Mouse (Mus musculus) midbrain, postnatal 0 days (tissue): ENCODE results near the gene Xpnpep3. TPM values are rescaled to one million over a fixed set of nuclear protein-coding genes. Genes with fewer than 3 reads are reported as not detected.

ENCODE experiments used
- ATAC-seq: fragments of 200-750 bp; cut with Nextera tagmentation; 2 replicates; pipeline ENCODE4 v1.8.0; 2017; ENCODE audit warnings: moderate number of reproducible peaks, mild to moderate bottlenecking, moderate TSS enrichment, moderate library complexity; ENCODE audit not compliant: low FRiP score
- DNase-seq: peaks from one replicate; pipeline ENCODE4 v3.0.0-alpha.2; 2015; ENCODE audit warnings: low spot score
- H3K27ac ChIP-seq: fragments of 300-500 bp; sonication (generic); 2 replicates; pipeline ENCODE4 v1.5.1; 2014; ENCODE audit warnings: low read depth, mild to moderate bottlenecking, low read length, mixed read lengths
- H3K27me3 ChIP-seq: fragments of 300-500 bp; sonication (generic); 2 replicates; pipeline ENCODE4 v1.6.1; 2014; ENCODE audit warnings: low read length, control low read depth, mixed read lengths; ENCODE audit not compliant: insufficient read depth
- H3K36me3 ChIP-seq: fragments of 300-500 bp; sonication (generic); 2 replicates; pipeline ENCODE4 v1.6.1; 2014; ENCODE audit warnings: low read length, control low read depth, mixed read lengths; ENCODE audit not compliant: insufficient read depth
- H3K4me1 ChIP-seq: fragments of 300-500 bp; sonication (generic); 2 replicates; pipeline ENCODE4 v1.6.1; 2014; ENCODE audit warnings: mild to moderate bottlenecking, control low read depth, antibody characterized with exemption, low read length, mixed read lengths; ENCODE audit not compliant: insufficient read depth
- H3K4me2 ChIP-seq: fragments of 300-500 bp; sonication (generic); 2 replicates; pipeline ENCODE4 v1.6.1; 2014; ENCODE audit warnings: low read depth, mild to moderate bottlenecking, low read length, mixed read lengths; ENCODE audit not compliant: poor library complexity, severe bottlenecking
- H3K4me3 ChIP-seq: fragments of 300-500 bp; sonication (generic); 2 replicates; pipeline ENCODE4 v1.5.1; 2014; ENCODE audit warnings: low read depth, mild to moderate bottlenecking, low read length, moderate library complexity
- H3K9ac ChIP-seq: fragments of 300-500 bp; sonication (generic); replicated peaks from 2 replicates; pipeline ENCODE4 v1.6.1; 2014; ENCODE audit warnings: mild to moderate bottlenecking, low read length, moderate library complexity, mixed read lengths; ENCODE audit not compliant: poor library complexity, severe bottlenecking
- H3K9me3 ChIP-seq: fragments of 300-500 bp; sonication (generic); 2 replicates; pipeline ENCODE4 v1.6.1; 2016; ENCODE audit warnings: low read length, control low read depth
- CTCF ChIP-seq: IDR thresholded peaks from 2 replicates; pipeline ENCODE4 v1.5.1; 2016; ENCODE audit warnings: antibody characterized with exemption, mild to moderate bottlenecking
- whole genome bisulfite sequencing: fragments of 180-500 bp; shearing (Covaris S2); extraction: QIAGEN DNeasy Blood & Tissue Kit; methylation state at CpG from one replicate; pipeline ENCODE4 v1.1.7; 2014; 5-methylcytosine and 5-hydroxymethylcytosine counted together
- polyA plus RNA-seq: library from polyadenylated mRNA; unstranded; fragments of >200 nt; fragmentation: Nextera tagmentation; extraction: Ambion mirVana; gene quantifications from 2 replicates; pipeline ENCODE4 v1.2.1, GENCODE M21; 2015
- total RNA-seq: library from RNA; depleted of rRNA; stranded (reverse); fragments of >200 nt; gene quantifications from 2 replicates; pipeline ENCODE4 v1.2.3, GENCODE M21; 2014

Gene Xpnpep3
- total and polyA plus RNA-seq, 2 experiments from 2014 or later: 5.4 to 13.8 TPM

GRCm38 (mm10) chr15:81465016-81465660 lies 65.2 kb downstream of the Xpnpep3 start:
- peak overlapping the region; percentile 61 for H3K9ac ChIP-seq

GRCm38 (mm10) chr15:81465901-81466737 lies 66.2 kb downstream of the Xpnpep3 start, which contains the start of gene Rbx1:
TSS of gene Rbx1 (plus strand) at chr15:81466296.
- Histone ChIP-seq H3K9ac (peak within 1 kb of the TSS; percentile 61), H3K4me3 (peak within 1 kb of the TSS; percentile 49), H3K4me1 (no peaks in the 10 kb centered on the region), H3K4me2 (peak within 1 kb of the TSS; percentile 65), H3K27ac (peak within 1 kb of the TSS; percentile 83), H3K9me3 (no peaks in the 10 kb centered on the region), H3K27me3 (no peaks in the 10 kb centered on the region), H3K36me3 (peaks cover 9% of the 10 kb centered on the region; the same call in 1 of the 2 replicates)
- DNase-seq (peak; percentile 99), ATAC-seq (peak; percentile 98)
- TF ChIP-seq CTCF: no peak
- WGBS: under 1% methylated on average over 45 of the region's 62 CpGs

More at GRCm38 (mm10) chr15:81465016-81465660, 65.2 kb downstream of the Xpnpep3 start:
- Histone ChIP-seq H3K27ac (peak overlapping the region; percentile 83), H3K4me1 (no peaks in the 10 kb centered on the region), H3K9me3 (no peaks in the 10 kb centered on the region), H3K36me3 (peaks cover 4% of the 10 kb centered on the region; the same call in 1 of the 2 replicates), H3K4me3 (peak overlapping the region; percentile 49), H3K4me2 (peak overlapping the region; percentile 65), H3K27me3 (no peaks in the 10 kb centered on the region)
- WGBS: 77% methylated on average over 12 of the region's 12 CpGs
- ATAC-seq (no peak), DNase-seq (no peak)
- TF ChIP-seq CTCF: no peak

GRCm38 (mm10) chr15:81466738-81467113 lies 66.8 kb downstream of the Xpnpep3 start:
- 0% methylated on average over 14 of the region's 15 CpGs for WGBS
- no peaks in the 10 kb centered on the region for H3K9me3 ChIP-seq
- TF ChIP-seq CTCF: no peak
- DNase-seq: no peak
- H3K4me2 ChIP-seq: peak overlapping the region; percentile 52
- peak overlapping the region; percentile 83 for H3K27ac ChIP-seq
- H3K36me3 ChIP-seq: peaks cover 15% of the 10 kb centered on the region
- peak overlapping the region; percentile 49 for H3K4me3 ChIP-seq
- no peaks in the 10 kb centered on the region for H3K4me1 ChIP-seq
- no peaks in the 10 kb centered on the region for H3K27me3 ChIP-seq
- H3K9ac ChIP-seq: peak overlapping the region; percentile 61
- ATAC-seq: no peak

GRCm38 (mm10) chr15:81470735-81471134 lies 70.8 kb downstream of the Xpnpep3 start:
- no peak overlapping the region for H3K4me2 ChIP-seq
- ATAC-seq (no peak), DNase-seq (no peak)
- H3K27me3 ChIP-seq: no peaks in the 10 kb centered on the region
- H3K4me3 ChIP-seq: no peak overlapping the region
- WGBS: 89% methylated on average over 8 of the region's 8 CpGs
- no peak overlapping the region for H3K27ac ChIP-seq
- H3K36me3 ChIP-seq: peaks cover 26% of the 10 kb centered on the region
- no peaks in the 10 kb centered on the region for H3K9me3 ChIP-seq
- no peaks in the 10 kb centered on the region for H3K4me1 ChIP-seq
- TF ChIP-seq CTCF: no peak
- no peak overlapping the region for H3K9ac ChIP-seq

- peaks cover 26% of the 10 kb centered on the region for H3K36me3 ChIP-seq
- ATAC-seq (no peak), DNase-seq (no peak)
- no peaks in the 10 kb centered on the region for H3K9me3 ChIP-seq
- WGBS: 89% methylated on average over 5 of the region's 5 CpGs
- H3K9ac ChIP-seq: no peak overlapping the region
- H3K27ac ChIP-seq: no peak overlapping the region
- no peaks in the 10 kb centered on the region for H3K4me1 ChIP-seq
- no peak overlapping the region for H3K4me3 ChIP-seq
- no peak overlapping the region for H3K4me2 ChIP-seq
- TF ChIP-seq CTCF: no peak
- no peaks in the 10 kb centered on the region for H3K27me3 ChIP-seq
Measured at GRCm38 (mm10) chr15:81472256-81472655, 72.3 kb downstream of the Xpnpep3 start.

GRCm38 (mm10) chr15:81475654-81476053 lies 75.7 kb downstream of the Xpnpep3 start:
- Histone ChIP-seq H3K9ac (no peak overlapping the region), H3K27ac (no peak overlapping the region), H3K4me3 (no peak overlapping the region), H3K4me1 (no peaks in the 10 kb centered on the region), H3K9me3 (no peaks in the 10 kb centered on the region), H3K27me3 (no peaks in the 10 kb centered on the region), H3K4me2 (no peak overlapping the region), H3K36me3 (peaks cover 21% of the 10 kb centered on the region)
- ATAC-seq (no peak), DNase-seq (peak; percentile 33)
- TF ChIP-seq CTCF: peak; percentile 64
- 43% methylated on average over 3 of the region's 3 CpGs for WGBS
